Mouse (Mus musculus): ENCODE data around the gene Gm13212.
"Not testable (repeated sequence)": the region's sequence is repeated elsewhere in the genome, so short reads cannot be mapped to it uniquely, and the experiment has no call there.

The Gm13212 gene

GRCm38 (mm10) chr4:145585078-145585477 lies at the start of gene Gm13212:
Gene Gm13212 (plus strand): TSS chr4:145585166.
- DNase-seq (ENCODE audit: low spot score) = not testable (repeated sequence)

- not testable (repeated sequence) for DNase-seq (ENCODE audit: low spot score)
These were observed 41.1 kb upstream of the Gm13212 start for GRCm38 (mm10) chr4:145543861-145544260.

DNA sequence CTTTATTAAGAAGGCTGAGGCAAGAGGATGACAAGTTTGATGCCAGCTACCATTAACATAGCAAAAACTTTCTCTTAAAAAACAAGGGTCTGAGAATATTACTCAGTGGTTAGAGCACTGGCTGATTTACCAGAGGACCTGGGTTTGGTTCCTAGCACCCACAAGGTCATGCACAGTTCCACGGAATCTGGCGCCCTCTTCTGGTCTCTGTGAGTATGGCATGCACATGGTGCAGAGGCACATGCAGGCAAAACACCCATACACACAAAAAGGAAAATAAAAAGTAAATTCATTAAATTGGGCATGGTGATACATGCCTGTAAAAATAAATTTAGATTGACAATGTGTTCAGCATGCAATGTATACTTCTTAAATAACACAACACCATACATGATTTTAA lies 39.9 kb upstream of the Gm13212 start:
- not testable (repeated sequence) for DNase-seq (ENCODE audit: low spot score)

DNA sequence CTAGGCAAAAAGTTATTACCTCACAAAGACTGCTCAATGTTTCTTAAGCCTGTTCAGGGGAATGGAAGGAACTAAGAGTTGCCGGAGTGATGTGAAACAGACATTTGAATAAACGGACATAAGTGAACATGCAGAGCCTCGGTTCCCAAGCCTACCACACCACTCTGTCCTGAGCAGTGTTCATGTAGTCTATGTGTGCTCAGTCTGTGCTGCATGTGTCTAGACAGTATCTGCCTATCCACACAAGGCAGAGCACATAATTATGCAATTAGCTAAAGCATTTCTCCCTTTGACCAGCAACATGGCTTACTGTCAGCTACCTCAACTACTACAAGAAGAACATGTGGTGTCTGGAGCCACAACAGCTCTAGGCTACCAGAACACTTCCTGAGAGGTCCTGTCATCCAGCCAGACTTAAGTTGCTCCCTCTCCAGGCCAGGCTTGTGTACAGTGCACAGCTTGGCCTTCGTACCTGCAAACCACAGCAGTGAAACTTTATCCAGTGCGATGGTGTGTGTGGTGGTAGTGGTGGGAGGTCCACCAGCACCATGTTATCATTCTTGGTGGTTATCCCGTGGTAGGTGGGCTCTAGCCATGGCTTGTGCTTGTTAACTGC lies 39.1 kb upstream of the Gm13212 start:
- DNase-seq (ENCODE audit: low spot score) = not testable (repeated sequence)

DNA sequence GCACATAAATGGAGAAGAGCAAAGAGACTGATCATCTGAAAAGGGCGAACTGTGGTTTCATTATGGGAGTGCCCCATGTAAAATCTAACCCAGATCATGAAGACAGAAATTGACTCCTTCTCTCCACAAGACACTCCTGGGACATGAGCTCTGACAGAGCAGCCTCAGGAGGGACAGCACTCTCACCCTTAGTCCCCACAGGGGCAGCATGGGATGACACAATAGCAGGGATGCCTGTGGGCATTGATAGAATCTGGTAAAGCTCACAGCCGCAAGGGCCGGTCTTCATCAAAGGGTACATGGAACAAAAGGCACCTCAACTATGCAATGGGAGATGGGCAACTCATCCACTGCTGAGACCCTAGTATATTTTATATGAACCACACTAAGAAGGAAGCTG lies 38.5 kb upstream of the Gm13212 start:
- DNase-seq (ENCODE audit: low spot score) = not testable (repeated sequence)

DNA sequence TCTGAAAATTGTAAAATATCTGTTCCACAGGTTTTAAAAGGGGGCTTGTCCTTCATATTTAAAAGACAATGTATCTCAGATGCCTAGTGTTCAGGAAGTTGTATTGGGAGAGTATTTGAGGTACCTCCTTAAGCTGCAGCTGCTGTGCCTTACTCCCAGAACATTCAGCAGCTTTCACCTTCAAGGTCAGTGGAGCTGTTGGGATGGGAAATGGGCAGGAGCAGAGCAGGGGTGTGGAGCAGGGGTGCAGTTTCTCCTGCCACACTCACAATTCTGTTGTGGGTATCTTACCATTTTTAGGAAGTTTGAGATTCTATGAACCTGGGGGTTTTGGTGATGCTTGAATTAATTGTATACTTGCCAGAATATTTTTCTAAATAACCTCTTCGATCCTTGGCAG lies 28.3 kb upstream of the Gm13212 start:
- DNase-seq (ENCODE audit: low spot score) = no peak

DNA sequence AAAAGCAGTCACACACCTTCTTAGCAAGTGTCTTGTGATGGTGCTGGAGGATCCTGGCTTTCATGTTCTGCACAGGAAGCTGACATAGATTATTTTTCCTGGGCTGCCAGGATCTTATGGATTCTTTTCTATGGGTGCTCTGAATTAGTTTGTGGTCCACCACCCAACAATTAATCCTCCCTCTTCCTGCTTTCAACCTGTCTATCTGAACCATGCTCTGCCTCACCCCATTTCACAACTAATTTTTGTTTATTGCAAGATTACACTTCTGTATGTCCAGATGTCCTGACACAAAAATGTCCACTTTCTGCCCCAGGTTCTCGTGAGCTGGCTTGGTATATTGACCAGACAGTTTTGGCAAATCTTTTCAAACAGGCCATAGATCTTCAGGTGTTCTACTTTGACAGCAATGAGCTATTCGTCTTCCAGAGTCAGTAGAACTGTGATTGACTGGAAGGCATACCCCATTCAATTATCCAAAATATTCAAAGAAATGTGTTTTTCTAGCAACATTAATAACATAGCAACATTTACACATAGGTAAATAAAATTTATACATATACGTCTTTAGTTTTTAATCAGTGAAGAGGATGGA lies 25.4 kb upstream of the Gm13212 start:
- DNase-seq (ENCODE audit: low spot score) = no peak

- DNase-seq (ENCODE audit: low spot score) = no peak
These were observed 20.7 kb upstream of the Gm13212 start for GRCm38 (mm10) chr4:145564111-145564821.

DNA sequence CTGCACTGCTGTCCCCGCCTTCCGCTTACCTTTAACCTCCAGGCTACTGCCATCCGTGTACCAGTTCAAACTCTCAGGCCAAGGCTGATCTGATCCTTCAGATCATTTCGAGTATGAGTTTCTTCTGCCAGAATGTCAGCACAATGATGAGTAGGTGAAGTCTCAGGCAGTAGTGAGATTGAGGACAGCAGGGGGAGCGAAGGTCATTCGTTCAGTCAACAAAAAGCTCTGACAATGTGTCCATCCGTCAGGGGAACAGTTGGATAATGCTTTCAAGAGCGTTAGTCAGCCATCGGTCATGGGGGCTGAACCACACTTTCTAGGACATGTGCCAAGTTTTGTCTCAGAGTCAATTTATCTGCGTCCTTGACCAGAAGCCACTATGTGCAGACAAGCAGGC lies 14.5 kb upstream of the Gm13212 start:
- not testable (repeated sequence) for DNase-seq (ENCODE audit: low spot score)

- DNase-seq (ENCODE audit: low spot score) = not testable (repeated sequence)
These were observed 8.3 kb upstream of the Gm13212 start for GRCm38 (mm10) chr4:145576623-145577022.

GRCm38 (mm10) chr4:145580333-145580732 lies 4.6 kb upstream of the Gm13212 start:
- DNase-seq (ENCODE audit: low spot score) = not testable (repeated sequence)

DNA sequence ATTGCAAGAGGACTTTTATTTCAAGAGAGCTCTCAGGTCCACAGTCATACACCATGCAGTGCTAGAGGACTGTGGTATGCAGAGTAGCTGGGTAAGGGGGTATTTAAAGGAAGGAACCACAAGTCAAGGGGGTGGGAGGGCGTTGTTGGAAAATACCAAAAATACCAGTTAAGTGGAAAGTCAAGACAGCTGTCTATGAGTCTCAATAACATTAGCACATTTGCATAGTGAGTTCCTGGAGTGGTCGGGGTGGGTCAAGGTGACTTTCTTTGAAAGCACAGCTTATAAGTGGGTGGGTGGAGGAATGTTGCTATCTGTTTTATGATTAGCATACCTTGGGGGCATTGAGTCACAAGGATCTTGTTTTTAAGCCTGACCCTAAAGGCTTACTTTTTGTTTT lies 1.1 kb downstream of the Gm13212 start:
- DNase-seq (ENCODE audit: low spot score) = not testable (repeated sequence)

DNA sequence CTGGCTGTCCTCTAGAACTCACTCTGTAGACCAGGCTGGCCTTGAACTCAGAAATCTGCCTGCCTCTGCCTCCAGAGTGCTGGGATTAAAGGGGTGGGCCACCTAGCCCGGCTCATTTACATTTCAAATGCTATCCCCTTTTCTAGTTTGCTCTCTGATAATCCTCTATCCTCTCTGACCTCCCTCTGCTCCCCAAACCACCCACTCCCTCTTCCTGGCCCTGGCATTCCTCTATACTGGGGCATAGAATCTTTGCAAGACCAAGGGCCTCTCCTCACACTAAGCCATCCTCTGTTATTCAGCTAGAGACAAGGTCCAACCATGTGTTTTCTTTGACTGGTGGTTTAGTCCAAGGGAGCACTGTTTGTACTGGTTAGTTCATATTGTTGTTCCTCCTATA lies 9.2 kb downstream of the Gm13212 start:
- not testable (repeated sequence) for DNase-seq (ENCODE audit: low spot score)

- not testable (repeated sequence) for DNase-seq (ENCODE audit: low spot score)
These were observed 9.8 kb downstream of the Gm13212 start for GRCm38 (mm10) chr4:145594798-145595197.

GRCm38 (mm10) chr4:145640416-145641185 lies 55.6 kb downstream of the Gm13212 start:
- not testable (repeated sequence) for DNase-seq (ENCODE audit: low spot score)

GRCm38 (mm10) chr4:145670385-145670784 lies 85.4 kb downstream of the Gm13212 start, which contains the start of gene Zfp980:
Gene Zfp980 (plus strand): TSS chr4:145670685.
- DNase-seq (ENCODE audit: low spot score) = not testable (repeated sequence)

- not testable (repeated sequence) for DNase-seq (ENCODE audit: low spot score)
These were observed 89.4 kb downstream of the Gm13212 start for GRCm38 (mm10) chr4:145674286-145674780.

All from urinary bladder, postnatal 25 days (tissue).